Mouse (Mus musculus): ENCODE results near the gene Adgrb2. TPM values are rescaled to one million over a fixed set of nuclear protein-coding genes. Genes with fewer than 3 reads are reported as not detected.

Gene Adgrb2
- polyA plus RNA-seq, 1 experiment = not detected

- Histone ChIP-seq H3K4me1 (ENCODE audit: control insufficient read depth, insufficient read depth, insufficient read length, low read length) (no peaks in the 10 kb centered on the region), H3K4me3 (ENCODE audit: insufficient read depth, low read depth, low read length) (no peak overlapping the region), H3K27ac (replicated peaks; ENCODE audit: low read depth, low read length) (no peak overlapping the region)
Observed at GRCm38 (mm10) chr4:129978930-129979329, 5.7 kb upstream of the Adgrb2 start.

- no peaks in the 10 kb centered on the region for H3K4me1 ChIP-seq (ENCODE audit: control insufficient read depth, insufficient read depth, insufficient read length, low read length)
- H3K27ac ChIP-seq (replicated peaks; ENCODE audit: low read depth, low read length) = no peak overlapping the region
- no peak overlapping the region for H3K4me3 ChIP-seq (ENCODE audit: insufficient read depth, low read depth, low read length)
Observed at GRCm38 (mm10) chr4:129981657-129982056, 3.0 kb upstream of the Adgrb2 start.

GRCm38 (mm10) chr4:129983046-129983445, 1.6 kb upstream of the Adgrb2 start:
- Histone ChIP-seq H3K4me3 (ENCODE audit: insufficient read depth, low read depth, low read length) (no peak overlapping the region), H3K27ac (replicated peaks; ENCODE audit: low read depth, low read length) (no peak overlapping the region), H3K4me1 (ENCODE audit: control insufficient read depth, insufficient read depth, insufficient read length, low read length) (peaks cover 4% of the 10 kb centered on the region; the same call in 1 of the 2 replicates)

GRCm38 (mm10) chr4:129983764-129984420, 778 bp upstream of the Adgrb2 start:
- Histone ChIP-seq H3K4me1 (ENCODE audit: control insufficient read depth, insufficient read depth, insufficient read length, low read length) (peaks cover 4% of the 10 kb centered on the region; the same call in 1 of the 2 replicates), H3K4me3 (ENCODE audit: insufficient read depth, low read depth, low read length) (peak overlapping the region; percentile 30; the same call in 1 of the 2 replicates), H3K27ac (replicated peaks; ENCODE audit: low read depth, low read length) (no peak overlapping the region)

- H3K27ac ChIP-seq (replicated peaks; ENCODE audit: low read depth, low read length) = no peak overlapping the region
- peak overlapping the region; percentile 44 for H3K4me3 ChIP-seq (ENCODE audit: insufficient read depth, low read depth, low read length)
- peaks cover 4% of the 10 kb centered on the region; the same call in 1 of the 2 replicates for H3K4me1 ChIP-seq (ENCODE audit: control insufficient read depth, insufficient read depth, insufficient read length, low read length)
Observed at GRCm38 (mm10) chr4:129985161-129985670, 546 bp downstream of the Adgrb2 start.

- Histone ChIP-seq H3K4me1 (ENCODE audit: control insufficient read depth, insufficient read depth, insufficient read length, low read length) (peaks cover 4% of the 10 kb centered on the region; the same call in 1 of the 2 replicates), H3K27ac (replicated peaks; ENCODE audit: low read depth, low read length) (no peak overlapping the region), H3K4me3 (ENCODE audit: insufficient read depth, low read depth, low read length) (peak overlapping the region; percentile 20; the same call in 1 of the 2 replicates)
Observed at GRCm38 (mm10) chr4:129985671-129986441, 1.2 kb downstream of the Adgrb2 start.

GRCm38 (mm10) chr4:129987825-129988504, 3.3 kb downstream of the Adgrb2 start:
- H3K4me3 ChIP-seq (ENCODE audit: insufficient read depth, low read depth, low read length) = peak overlapping the region; percentile 41
- peaks cover 4% of the 10 kb centered on the region; the same call in 1 of the 2 replicates for H3K4me1 ChIP-seq (ENCODE audit: control insufficient read depth, insufficient read depth, insufficient read length, low read length)
- no peak overlapping the region for H3K27ac ChIP-seq (replicated peaks; ENCODE audit: low read depth, low read length)

GRCm38 (mm10) chr4:129989925-129990324, 5.3 kb downstream of the Adgrb2 start:
- peaks cover 4% of the 10 kb centered on the region; the same call in 1 of the 2 replicates for H3K4me1 ChIP-seq (ENCODE audit: control insufficient read depth, insufficient read depth, insufficient read length, low read length)
- H3K4me3 ChIP-seq (ENCODE audit: insufficient read depth, low read depth, low read length) = no peak overlapping the region
- H3K27ac ChIP-seq (replicated peaks; ENCODE audit: low read depth, low read length) = no peak overlapping the region

GRCm38 (mm10) chr4:129992720-129993119, 8.1 kb downstream of the Adgrb2 start:
- no peak overlapping the region for H3K27ac ChIP-seq (replicated peaks; ENCODE audit: low read depth, low read length)

GRCm38 (mm10) chr4:129993213-129993612, 8.5 kb downstream of the Adgrb2 start:
- Histone ChIP-seq H3K4me3 (ENCODE audit: insufficient read depth, low read depth, low read length) (no peak overlapping the region), H3K27ac (replicated peaks; ENCODE audit: low read depth, low read length) (no peak overlapping the region), H3K4me1 (ENCODE audit: control insufficient read depth, insufficient read depth, insufficient read length, low read length) (no peaks in the 10 kb centered on the region)

More at GRCm38 (mm10) chr4:129992720-129993119, 8.1 kb downstream of the Adgrb2 start:
- H3K4me3 ChIP-seq (ENCODE audit: insufficient read depth, low read depth, low read length) = no peak overlapping the region
- no peaks in the 10 kb centered on the region for H3K4me1 ChIP-seq (ENCODE audit: control insufficient read depth, insufficient read depth, insufficient read length, low read length)

GRCm38 (mm10) chr4:129993944-129994695, 9.4 kb downstream of the Adgrb2 start:
- Histone ChIP-seq H3K27ac (replicated peaks; ENCODE audit: low read depth, low read length) (no peak overlapping the region), H3K4me3 (ENCODE audit: insufficient read depth, low read depth, low read length) (no peak overlapping the region), H3K4me1 (ENCODE audit: control insufficient read depth, insufficient read depth, insufficient read length, low read length) (no peaks in the 10 kb centered on the region)

GRCm38 (mm10) chr4:129994728-129995127, 10.1 kb downstream of the Adgrb2 start:
- Histone ChIP-seq H3K27ac (replicated peaks; ENCODE audit: low read depth, low read length) (no peak overlapping the region), H3K4me1 (ENCODE audit: control insufficient read depth, insufficient read depth, insufficient read length, low read length) (no peaks in the 10 kb centered on the region), H3K4me3 (ENCODE audit: insufficient read depth, low read depth, low read length) (no peak overlapping the region)

GRCm38 (mm10) chr4:129995255-129995654, 10.6 kb downstream of the Adgrb2 start:
- Histone ChIP-seq H3K4me1 (ENCODE audit: control insufficient read depth, insufficient read depth, insufficient read length, low read length) (no peaks in the 10 kb centered on the region), H3K27ac (replicated peaks; ENCODE audit: low read depth, low read length) (no peak overlapping the region), H3K4me3 (ENCODE audit: insufficient read depth, low read depth, low read length) (no peak overlapping the region)

- H3K4me3 ChIP-seq (ENCODE audit: insufficient read depth, low read depth, low read length) = no peak overlapping the region
- no peaks in the 10 kb centered on the region for H3K4me1 ChIP-seq (ENCODE audit: control insufficient read depth, insufficient read depth, insufficient read length, low read length)
- H3K27ac ChIP-seq (replicated peaks; ENCODE audit: low read depth, low read length) = no peak overlapping the region
Observed at GRCm38 (mm10) chr4:129996015-129996414, 11.3 kb downstream of the Adgrb2 start.
